Mouse (Mus musculus) intestine, embryonic 14.5 days (tissue): ENCODE data around the gene Furin. TPM values are rescaled to one million over a fixed set of nuclear protein-coding genes. Genes with fewer than 3 reads are reported as not detected.

ENCODE experiments used
- ATAC-seq: fragments of 200-750 bp; cut with Nextera tagmentation; replicated peaks from 2 replicates; pipeline ENCODE4 v1.8.0; 2017; ENCODE audit warnings: low read depth, moderate number of reproducible peaks, moderate TSS enrichment, moderate library complexity; ENCODE audit not compliant: low FRiP score, low TSS enrichment
- DNase-seq: peaks from one replicate; pipeline ENCODE4 v3.0.0-alpha.2; 2018; ENCODE audit warnings: low spot score
- H3K27ac ChIP-seq: fragments of 300-500 bp; sonication (generic); 2 replicates; pipeline ENCODE4 v1.5.1; 2014; ENCODE audit warnings: low read depth, mild to moderate bottlenecking, control low read depth
- H3K27me3 ChIP-seq: fragments of 300-500 bp; sonication (generic); replicated peaks from 2 replicates; pipeline ENCODE4 v1.6.1; 2014; ENCODE audit warnings: low read length, control low read depth; ENCODE audit not compliant: control insufficient read depth, insufficient read depth
- H3K36me3 ChIP-seq: fragments of 300-500 bp; sonication (generic); 2 replicates; pipeline ENCODE4 v1.6.1; 2014; ENCODE audit warnings: low read length, control low read depth; ENCODE audit not compliant: control insufficient read depth, insufficient read depth
- H3K4me1 ChIP-seq: fragments of 300-500 bp; sonication (generic); replicated peaks from 2 replicates; pipeline ENCODE4 v1.6.1; 2014; ENCODE audit warnings: low read length, control low read depth, mixed read lengths; ENCODE audit not compliant: control insufficient read depth, insufficient read depth
- H3K4me2 ChIP-seq: fragments of 300-500 bp; sonication (generic); 2 replicates; pipeline ENCODE4 v1.6.1; 2014; ENCODE audit warnings: low read length
- H3K4me3 ChIP-seq: fragments of 300-500 bp; sonication (generic); 2 replicates; pipeline ENCODE4 v1.5.1; 2014; ENCODE audit warnings: low read depth, low read length, control low read depth, mixed read lengths
- H3K9ac ChIP-seq: fragments of 300-500 bp; sonication (generic); 2 replicates; pipeline ENCODE4 v1.6.1; 2014; ENCODE audit warnings: mild to moderate bottlenecking, low read length
- H3K9me3 ChIP-seq: fragments of 300-500 bp; sonication (generic); 2 replicates; pipeline ENCODE4 v1.6.1; 2016; ENCODE audit warnings: low read length, control low read depth; ENCODE audit not compliant: control insufficient read depth
- WGBS: fragments of 180-500 bp; shearing (Covaris S2); extraction: QIAGEN DNeasy Blood & Tissue Kit; methylation state at CpG from one replicate; pipeline ENCODE4 v1.1.7; 2014; 5-methylcytosine and 5-hydroxymethylcytosine counted together
- polyA plus RNA-seq: library from polyadenylated mRNA; unstranded; fragments of >200 nt; fragmentation: Nextera tagmentation; extraction: Ambion mirVana; gene quantifications from 2 replicates; pipeline ENCODE4 v1.2.1, GENCODE M21; 2014

Gene Furin
- polyA plus RNA-seq, result 10.3 and 10.6 TPM in 2 replicates

DNA sequence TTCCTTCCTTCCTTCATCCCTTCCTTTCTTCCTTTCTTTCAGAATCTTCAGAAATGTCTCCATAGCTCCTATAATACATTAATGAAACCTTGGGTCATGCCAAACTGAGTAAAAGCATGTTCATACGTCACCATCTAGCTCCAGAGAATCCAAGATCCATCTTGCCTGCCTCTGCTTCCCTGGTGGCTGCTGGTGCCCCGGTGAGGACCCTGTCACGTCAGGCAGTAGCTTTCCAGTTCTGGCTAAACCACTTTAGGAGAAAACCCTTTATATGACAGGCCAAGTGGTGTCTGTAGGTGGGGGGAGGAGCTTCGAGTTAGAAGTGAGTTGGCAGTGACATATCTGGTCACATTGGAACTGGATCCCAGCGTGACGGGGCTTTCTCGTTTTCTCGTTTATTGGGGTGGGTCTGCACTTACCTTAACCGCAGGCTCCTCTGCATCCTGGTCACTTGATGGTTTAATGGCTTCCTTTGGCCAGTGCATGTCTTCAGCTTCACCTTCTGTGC is at the start of gene Furin:
TSS of gene Furin (minus strand) at position 249 of the 508 bp plus-strand sequence.
- no peaks in the 10 kb centered on the region for H3K27me3 ChIP-seq
- H3K4me2 ChIP-seq, result no peak within 1 kb of the TSS
- H3K27ac ChIP-seq, result no peak within 1 kb of the TSS
- no peak for DNase-seq
- no peaks in the 10 kb centered on the region for H3K9me3 ChIP-seq
- no peak for ATAC-seq
- WGBS, result 74% methylated on average over 9 of the region's 9 CpGs
- H3K9ac ChIP-seq, result no peak within 1 kb of the TSS
- no peaks in the 10 kb centered on the region for H3K36me3 ChIP-seq
- H3K4me1 ChIP-seq, result peaks cover 19% of the 10 kb centered on the region
- H3K4me3 ChIP-seq, result no peak within 1 kb of the TSS

- Histone ChIP-seq H3K4me2 (no peak overlapping the region), H3K27ac (no peak overlapping the region), H3K9me3 (no peaks in the 10 kb centered on the region), H3K36me3 (peaks cover 51% of the 10 kb centered on the region), H3K4me1 (no peaks in the 10 kb centered on the region; the same call in 1 of the 2 replicates), H3K4me3 (no peak overlapping the region), H3K27me3 (no peaks in the 10 kb centered on the region), H3K9ac (no peak overlapping the region)
- DNase-seq (no peak), ATAC-seq (no peak)
- WGBS, result 85% methylated on average over 2 of the region's 2 CpGs
These were observed 49.5 kb upstream of the Furin start for GRCm38 (mm10) chr7:80454786-80455185.

DNA sequence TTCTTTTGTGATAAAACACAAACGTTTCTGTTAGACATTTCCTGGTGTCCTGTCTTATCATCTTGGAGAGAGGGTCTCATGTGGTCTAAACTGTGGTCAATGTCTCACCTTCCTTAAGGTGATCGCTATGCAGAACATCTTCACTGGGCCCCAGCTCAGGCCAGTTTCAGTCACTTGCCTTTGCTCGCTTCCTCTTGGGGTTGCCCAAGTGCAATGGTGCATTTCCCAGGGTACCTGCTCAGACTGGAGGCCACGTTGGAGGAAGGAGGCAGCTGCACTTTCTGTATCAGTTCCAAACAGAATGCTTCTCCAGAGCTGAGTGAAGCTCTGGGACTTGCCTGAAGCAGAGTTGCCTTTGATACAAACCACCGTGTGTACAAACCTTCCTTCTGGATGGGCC is 48.8 kb upstream of the Furin start:
- no peaks in the 10 kb centered on the region for H3K27me3 ChIP-seq
- WGBS, result 85% methylated on average over 5 of the region's 5 CpGs
- no peak overlapping the region for H3K9ac ChIP-seq
- H3K27ac ChIP-seq, result no peak overlapping the region
- no peaks in the 10 kb centered on the region; the same call in 1 of the 2 replicates for H3K4me1 ChIP-seq
- H3K36me3 ChIP-seq, result peaks cover 44% of the 10 kb centered on the region
- H3K4me3 ChIP-seq, result no peak overlapping the region
- DNase-seq (no peak), ATAC-seq (no peak)
- no peak overlapping the region for H3K4me2 ChIP-seq
- H3K9me3 ChIP-seq, result no peaks in the 10 kb centered on the region

DNA sequence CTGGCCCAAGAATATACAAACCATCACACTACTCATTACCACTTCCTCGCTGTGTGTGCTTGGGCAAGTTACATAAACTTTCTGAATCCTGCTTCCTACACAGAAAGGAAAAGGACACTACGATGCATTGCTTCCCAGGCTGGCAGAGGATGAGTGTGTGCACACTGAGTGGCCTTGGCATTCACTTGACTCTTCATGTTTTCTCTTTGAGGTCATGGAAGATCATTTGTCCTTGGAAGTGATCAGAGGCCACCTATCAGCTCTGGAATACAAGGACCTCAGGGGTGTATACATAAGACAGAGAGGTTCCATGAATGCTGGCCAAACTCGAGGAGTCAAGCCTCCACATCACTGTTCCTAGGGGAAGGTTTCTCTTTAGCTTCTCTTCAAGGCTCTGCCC is 47.9 kb upstream of the Furin start:
- Histone ChIP-seq H3K4me2 (no peak overlapping the region), H3K4me3 (no peak overlapping the region), H3K9ac (no peak overlapping the region), H3K4me1 (no peaks in the 10 kb centered on the region; the same call in 1 of the 2 replicates), H3K27ac (no peak overlapping the region), H3K36me3 (peaks cover 39% of the 10 kb centered on the region), H3K27me3 (no peaks in the 10 kb centered on the region), H3K9me3 (no peaks in the 10 kb centered on the region)
- ATAC-seq (no peak), DNase-seq (no peak)
- WGBS, result 84% methylated on average over 3 of the region's 3 CpGs

DNA sequence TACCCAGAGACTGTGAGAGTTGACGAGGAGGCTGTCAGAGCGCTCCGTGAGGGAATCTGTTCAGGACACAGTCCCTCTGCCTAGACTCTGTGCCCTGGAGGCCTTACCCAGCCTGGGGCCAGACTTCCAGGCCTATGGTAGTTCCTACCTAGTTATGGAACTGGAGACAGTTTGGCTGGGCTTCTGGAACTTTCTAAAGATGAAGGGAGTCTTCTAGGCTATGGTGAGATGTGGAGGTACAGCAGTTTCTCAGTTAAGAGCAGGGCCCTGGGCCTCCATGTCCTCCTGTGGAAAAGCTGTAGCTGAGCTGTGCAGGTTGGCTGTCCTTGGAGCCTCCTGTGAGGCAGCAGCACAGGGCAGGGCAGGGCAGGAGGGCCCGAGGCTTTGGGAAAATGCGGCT is 47.0 kb upstream of the Furin start:
- 89% methylated on average over 5 of the region's 5 CpGs for WGBS
- H3K4me3 ChIP-seq, result no peak overlapping the region
- no peaks in the 10 kb centered on the region; the same call in 1 of the 2 replicates for H3K4me1 ChIP-seq
- H3K9me3 ChIP-seq, result no peaks in the 10 kb centered on the region
- no peak for DNase-seq
- H3K4me2 ChIP-seq, result no peak overlapping the region
- H3K27me3 ChIP-seq, result no peaks in the 10 kb centered on the region
- peaks cover 37% of the 10 kb centered on the region for H3K36me3 ChIP-seq
- H3K27ac ChIP-seq, result no peak overlapping the region
- no peak for ATAC-seq
- H3K9ac ChIP-seq, result no peak overlapping the region

GRCm38 (mm10) chr7:80451550-80452232 is 46.5 kb upstream of the Furin start:
- Histone ChIP-seq H3K9me3 (no peaks in the 10 kb centered on the region), H3K27ac (no peak overlapping the region), H3K36me3 (peaks cover 31% of the 10 kb centered on the region), H3K27me3 (no peaks in the 10 kb centered on the region), H3K9ac (no peak overlapping the region), H3K4me1 (no peaks in the 10 kb centered on the region; the same call in 1 of the 2 replicates), H3K4me2 (no peak overlapping the region), H3K4me3 (no peak overlapping the region)
- DNase-seq (no peak), ATAC-seq (peak; percentile 50; the same call in 1 of the 2 replicates)
- 72% methylated on average over 3 of the region's 3 CpGs for WGBS

DNA sequence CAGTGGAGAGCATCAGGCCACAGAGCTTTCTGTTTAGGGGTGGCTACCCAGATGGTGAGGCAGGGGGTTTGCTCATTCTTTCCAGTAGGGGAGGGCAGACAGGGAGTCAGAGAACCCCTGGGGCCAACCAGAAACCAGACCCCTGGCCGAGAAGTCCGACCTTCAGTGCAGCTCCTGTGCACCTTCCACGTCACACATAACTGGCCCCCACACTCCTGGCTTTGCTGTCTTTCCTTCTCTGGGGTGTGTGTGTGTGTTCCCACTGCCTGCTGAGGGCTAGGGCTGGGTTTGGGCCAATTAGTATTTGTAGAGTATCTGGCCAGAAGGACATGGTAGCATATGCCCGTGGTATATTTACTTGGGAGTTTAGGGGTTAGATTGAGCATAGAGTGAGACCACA is 45.1 kb upstream of the Furin start:
- H3K27me3 ChIP-seq, result no peaks in the 10 kb centered on the region
- WGBS, result 74% methylated on average over 4 of the region's 4 CpGs
- ATAC-seq (no peak), DNase-seq (no peak)
- H3K9me3 ChIP-seq, result no peaks in the 10 kb centered on the region
- peaks cover 3% of the 10 kb centered on the region; the same call in 1 of the 2 replicates for H3K4me1 ChIP-seq
- H3K4me2 ChIP-seq, result no peak overlapping the region
- H3K4me3 ChIP-seq, result no peak overlapping the region
- H3K9ac ChIP-seq, result no peak overlapping the region
- H3K27ac ChIP-seq, result no peak overlapping the region
- H3K36me3 ChIP-seq, result peaks cover 29% of the 10 kb centered on the region

DNA sequence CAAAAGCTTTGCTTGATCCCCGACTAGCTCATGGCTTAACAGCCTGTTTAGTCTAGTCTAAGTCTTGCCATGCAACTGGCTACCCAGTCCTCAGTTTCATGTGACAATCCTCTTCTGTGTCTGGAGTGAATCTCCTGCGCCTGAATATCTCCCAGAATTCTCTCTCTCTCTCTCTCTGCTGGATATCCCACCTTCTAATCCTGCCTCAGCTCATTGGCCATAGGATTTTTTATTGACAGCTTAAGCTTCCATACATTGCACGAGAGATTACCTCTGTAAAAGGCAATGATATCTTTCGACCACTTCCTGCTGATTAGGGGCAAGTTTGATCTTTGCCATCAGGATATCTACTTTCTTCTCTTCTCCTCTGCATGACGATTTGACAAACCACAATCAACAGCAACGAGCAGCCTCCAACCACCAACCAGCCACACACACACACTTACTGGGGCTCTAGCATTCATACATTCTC is 44.4 kb upstream of the Furin start:
- ATAC-seq, result no peak

More for the DNA sequence above, 44.4 kb upstream of the Furin start:
- no peak overlapping the region for H3K4me3 ChIP-seq
- H3K9me3 ChIP-seq, result no peaks in the 10 kb centered on the region
- peaks cover 10% of the 10 kb centered on the region; the same call in 1 of the 2 replicates for H3K4me1 ChIP-seq
- no peak for DNase-seq
- H3K27ac ChIP-seq, result no peak overlapping the region
- H3K27me3 ChIP-seq, result no peaks in the 10 kb centered on the region
- H3K4me2 ChIP-seq, result no peak overlapping the region
- WGBS, result 73% methylated on average over 6 of the region's 6 CpGs
- no peak overlapping the region for H3K9ac ChIP-seq
- peaks cover 22% of the 10 kb centered on the region for H3K36me3 ChIP-seq
